Mouse (Mus musculus): ENCODE data around the gene Btbd35f16. TPM values are rescaled to one million over a fixed set of nuclear protein-coding genes. Genes with fewer than 3 reads are reported as not detected.
"Not testable (repeated sequence)": the region's sequence is repeated elsewhere in the genome, so short reads cannot be mapped to it uniquely, and the experiment has no call there.

Btbd35f16 gene
- polyA plus RNA-seq (2012; rRNA removed) = not detected in 2 replicates

DNA sequence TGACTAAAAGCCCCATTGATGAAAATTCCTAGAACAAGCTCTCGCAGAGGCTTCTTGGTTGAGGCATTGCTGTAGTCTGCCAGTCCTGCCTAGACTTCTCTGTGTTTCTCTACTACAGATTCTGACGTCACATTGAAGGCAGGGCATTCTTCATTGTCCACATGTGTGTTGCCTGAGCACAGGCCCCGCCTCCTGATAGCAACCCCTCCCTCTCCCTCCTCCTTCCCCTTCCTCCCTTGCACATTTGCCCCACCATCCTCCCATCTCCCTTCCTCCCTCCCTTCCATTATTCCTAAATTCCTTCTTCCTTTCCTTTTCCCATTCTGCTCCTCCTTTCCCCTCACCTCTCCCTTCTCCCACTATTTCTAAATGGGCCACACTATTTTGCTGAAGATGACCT, at the start of gene Btbd35f16:
TSS of gene Btbd35f16 (minus strand) at position 101 of the 400 bp plus-strand sequence.
- DNase-seq (ENCODE audit: low spot score) = not testable (repeated sequence)

Other genes with a start within 250 kb of the Btbd35f16 start
- not detected in 2 replicates for gene Btbd35f10, start 204.1 kb downstream of the Btbd35f16 start, polyA plus RNA-seq (2012; rRNA removed)
- gene Btbd35f3, start 80.7 kb upstream of the Btbd35f16 start, polyA plus RNA-seq (2012; rRNA removed) = not detected in 2 replicates
- not detected in 2 replicates for gene Btbd35f28, start 239.6 kb upstream of the Btbd35f16 start, polyA plus RNA-seq (2012; rRNA removed)